Mouse (Mus musculus): ENCODE results near the gene Slc25a47.
"Not testable (repeated sequence)": the region's sequence is repeated elsewhere in the genome, so short reads cannot be mapped to it uniquely, and the experiment has no call there.

The Slc25a47 gene

DNA sequence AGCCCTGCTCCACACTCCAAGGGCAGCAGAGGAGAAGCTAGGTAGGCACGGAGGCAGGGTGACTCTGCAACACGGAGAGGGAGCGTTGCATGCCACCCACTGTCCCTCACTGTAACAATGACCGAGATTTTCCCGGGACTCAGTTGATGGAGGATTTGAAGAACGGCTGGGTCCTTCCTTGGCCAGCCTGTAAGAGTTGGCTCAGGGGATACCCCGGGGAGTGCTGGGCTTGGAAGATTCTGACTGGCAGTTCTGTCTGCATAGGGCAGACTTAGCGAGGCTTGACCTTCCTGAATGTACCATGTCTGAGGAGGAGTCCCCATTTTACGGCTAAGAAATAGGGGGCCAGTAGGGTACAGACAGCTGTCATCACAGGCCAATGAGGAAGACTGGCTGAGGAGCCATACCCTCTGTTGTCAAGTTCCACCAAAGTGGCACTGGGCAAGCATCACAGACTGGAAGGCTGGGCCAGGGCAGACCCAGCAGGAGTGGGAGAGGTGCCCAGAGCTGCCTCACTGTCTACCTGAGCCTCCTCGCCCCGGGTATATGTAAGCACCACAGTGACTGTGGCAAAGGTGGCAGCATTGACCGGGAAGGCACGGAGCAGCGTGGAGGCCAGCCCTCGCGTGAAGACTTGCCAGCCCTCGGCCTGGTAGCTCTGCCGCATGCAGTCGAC is 9.4 kb upstream of the Slc25a47 start:
- no peak for DNase-seq (ENCODE audit: low read depth, low spot score)

DNA sequence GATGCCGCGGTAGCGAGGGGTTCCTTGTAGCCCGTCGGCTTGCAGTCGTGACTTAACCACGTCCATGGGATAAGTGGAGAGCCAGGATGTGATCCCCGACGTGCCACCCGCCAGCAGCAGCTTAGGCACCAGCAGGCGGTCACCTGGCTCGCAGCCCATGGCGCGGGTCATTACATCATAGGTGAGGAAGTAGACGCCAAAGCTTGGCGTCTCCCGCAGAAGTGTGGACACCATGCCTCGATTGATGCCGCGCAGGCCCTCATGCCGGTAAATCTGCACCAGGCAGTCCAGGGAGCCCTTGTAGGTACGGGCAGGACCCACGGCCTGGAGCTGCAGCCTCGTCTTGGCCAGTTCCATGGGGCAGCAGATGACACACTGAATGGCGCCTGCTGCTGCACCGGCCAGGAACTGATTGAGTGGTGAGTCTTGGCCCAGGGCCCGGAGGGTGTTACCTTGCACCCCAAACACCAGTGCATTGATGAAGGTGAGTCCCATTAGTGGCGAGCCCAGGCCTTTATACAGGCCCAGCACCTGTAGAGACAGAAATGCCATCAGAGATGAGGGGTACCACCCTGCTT is 8.8 kb upstream of the Slc25a47 start:
- no peak for DNase-seq (ENCODE audit: low read depth, low spot score)

DNA sequence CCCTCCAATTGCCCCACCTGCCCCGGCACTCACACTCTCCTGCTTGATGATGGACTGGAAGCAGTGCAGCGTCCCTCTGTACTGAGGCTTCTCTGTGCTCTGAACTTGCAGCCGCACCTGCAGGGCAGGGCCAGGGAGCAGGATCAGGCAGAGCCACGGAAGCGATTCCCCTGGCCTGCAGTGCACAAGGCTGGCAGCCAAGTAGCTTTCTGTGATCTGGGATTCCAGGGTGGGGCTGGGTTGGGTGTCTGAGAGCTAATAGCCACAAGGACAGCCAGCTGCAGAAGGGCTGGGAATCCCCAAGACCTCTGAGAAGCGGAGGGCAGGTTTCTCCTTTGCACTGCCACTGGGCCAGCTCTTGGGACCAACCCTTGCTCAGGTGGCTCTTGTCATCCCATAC is 8.2 kb upstream of the Slc25a47 start:
- DNase-seq (ENCODE audit: low read depth, low spot score), result no peak

DNA sequence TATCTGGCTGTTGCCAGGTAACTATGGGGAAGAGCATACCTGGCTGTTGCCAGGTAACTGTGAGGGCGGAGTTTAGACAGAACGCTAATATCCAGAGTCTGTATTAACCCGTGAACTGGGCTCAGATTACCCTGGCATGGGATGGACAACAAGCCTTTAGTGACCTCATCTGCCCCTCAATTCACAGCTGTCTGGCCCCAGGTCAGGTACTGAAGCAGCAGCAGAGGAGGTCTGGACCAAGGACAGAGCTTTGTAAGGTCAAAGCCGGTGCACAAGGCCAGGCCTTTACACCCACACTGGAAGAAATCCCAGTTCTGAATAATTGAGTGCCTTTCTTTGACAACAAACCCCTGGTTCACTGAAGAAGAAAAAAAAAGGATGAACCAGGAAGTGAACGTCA is 6.2 kb upstream of the Slc25a47 start:
- peak; percentile 27 for DNase-seq (ENCODE audit: low read depth, low spot score)

DNA sequence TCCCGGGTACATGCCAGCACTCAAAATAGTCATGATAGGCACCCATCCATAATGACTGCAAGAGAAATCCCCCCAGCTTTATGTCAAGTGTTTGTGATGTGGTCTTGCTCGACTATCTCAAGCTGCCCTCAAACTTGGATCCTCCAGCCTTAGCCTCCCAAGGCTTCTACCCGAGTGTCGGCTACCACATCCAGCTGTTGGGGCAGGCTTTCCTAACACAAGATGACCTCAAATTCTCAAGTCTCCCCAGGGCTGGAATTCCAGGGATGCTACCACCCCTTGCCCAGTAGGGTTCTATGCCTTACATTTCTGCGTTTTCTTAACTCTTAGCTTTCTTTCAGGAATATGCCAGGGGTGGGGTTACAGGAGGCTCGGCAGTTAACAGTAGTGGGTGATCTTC is 5.5 kb upstream of the Slc25a47 start:
- no peak for DNase-seq (ENCODE audit: low read depth, low spot score)

DNA sequence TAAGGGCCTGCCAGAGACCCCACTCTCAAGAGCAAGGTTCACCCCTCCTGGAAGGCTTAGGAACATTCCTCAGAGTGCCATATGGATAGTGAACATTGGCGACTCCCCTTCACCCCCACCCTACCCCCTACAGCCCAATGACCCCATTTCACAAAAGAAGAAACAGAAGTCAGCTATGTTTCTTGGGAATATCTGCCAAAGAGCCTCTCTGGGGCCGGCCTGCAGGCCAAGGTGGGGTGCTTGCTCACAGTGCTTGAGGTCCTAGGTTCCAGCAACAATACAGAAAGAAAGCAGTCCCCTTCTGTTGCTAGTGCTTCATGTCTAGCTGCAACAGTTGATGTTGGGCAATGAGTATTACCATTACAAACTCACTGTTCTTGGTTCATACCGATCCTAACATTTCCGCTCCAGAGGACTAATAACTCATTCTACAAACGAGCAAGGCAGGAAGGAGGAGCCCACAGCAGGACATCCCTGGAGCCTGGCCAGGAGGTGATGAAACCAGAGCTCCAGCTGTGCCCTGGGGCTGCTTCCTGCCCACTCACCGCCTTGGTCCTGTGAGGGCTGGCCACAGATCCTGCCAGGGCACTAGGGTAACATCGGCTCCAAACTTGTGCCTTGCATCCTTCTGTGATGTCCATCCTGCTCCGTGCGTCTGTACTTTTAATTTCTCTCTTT is 3.7 kb upstream of the Slc25a47 start:
- DNase-seq (ENCODE audit: low read depth, low spot score), result no peak

DNA sequence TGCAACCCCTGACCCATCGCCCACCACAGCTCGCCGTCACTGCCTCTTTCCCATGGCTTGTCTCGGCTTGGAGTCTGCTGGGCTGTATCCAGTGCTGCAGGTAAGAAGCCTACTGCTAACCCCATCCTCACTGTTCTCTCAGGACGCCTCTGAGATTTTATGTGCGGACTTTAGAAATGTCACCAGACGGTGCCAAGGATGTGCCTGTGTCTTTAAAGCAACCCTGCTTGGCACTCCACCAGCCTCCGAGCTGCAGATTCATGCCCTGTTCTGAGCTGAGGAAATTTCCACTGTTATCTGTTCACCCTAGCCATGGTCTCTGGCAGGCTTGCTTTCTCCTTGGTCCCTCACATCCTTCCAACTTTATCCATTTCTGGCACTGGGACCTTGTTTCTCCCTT is 3.0 kb upstream of the Slc25a47 start:
- no peak for DNase-seq (ENCODE audit: low read depth, low spot score)

DNA sequence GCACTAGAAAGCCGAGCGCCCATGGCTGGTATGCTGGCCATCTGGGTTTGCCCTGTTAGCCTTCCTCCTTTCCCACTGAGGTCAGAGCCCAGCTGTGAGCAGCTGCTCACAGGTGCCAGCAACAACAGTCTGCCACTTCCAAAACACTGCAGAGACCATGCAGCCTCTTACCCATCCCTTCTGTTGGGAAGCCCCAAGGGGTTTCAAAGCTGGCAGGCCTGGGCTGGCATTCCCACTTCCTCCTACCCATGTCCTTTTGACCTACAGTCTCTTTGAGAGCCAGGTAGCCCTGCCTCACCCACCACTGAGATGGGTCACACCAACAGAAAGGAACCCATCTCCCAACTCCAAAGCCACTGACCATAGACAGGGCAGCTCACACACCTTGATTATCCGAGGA is 2.4 kb upstream of the Slc25a47 start:
- no peak for DNase-seq (ENCODE audit: low read depth, low spot score)

DNA sequence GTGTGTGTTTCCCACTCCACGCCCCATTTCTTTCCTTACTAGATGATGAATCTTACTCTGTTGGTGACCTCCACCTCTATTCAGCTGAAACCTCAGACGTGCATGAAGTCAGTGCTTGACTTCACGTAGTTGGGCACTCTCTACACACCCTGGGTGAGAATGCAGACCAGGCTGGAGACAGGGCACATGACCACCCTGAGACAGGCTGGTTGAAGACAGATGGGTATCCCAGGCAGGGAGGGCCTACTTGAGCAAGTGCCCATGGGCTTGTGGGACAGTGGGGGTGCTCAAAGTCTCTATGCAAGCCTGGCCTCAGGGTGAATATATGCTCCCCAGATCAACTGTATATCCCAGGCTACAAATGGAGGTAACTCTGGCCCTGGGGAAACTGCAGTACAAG is 1.5 kb upstream of the Slc25a47 start:
- DNase-seq (ENCODE audit: low read depth, low spot score), result no peak

DNA sequence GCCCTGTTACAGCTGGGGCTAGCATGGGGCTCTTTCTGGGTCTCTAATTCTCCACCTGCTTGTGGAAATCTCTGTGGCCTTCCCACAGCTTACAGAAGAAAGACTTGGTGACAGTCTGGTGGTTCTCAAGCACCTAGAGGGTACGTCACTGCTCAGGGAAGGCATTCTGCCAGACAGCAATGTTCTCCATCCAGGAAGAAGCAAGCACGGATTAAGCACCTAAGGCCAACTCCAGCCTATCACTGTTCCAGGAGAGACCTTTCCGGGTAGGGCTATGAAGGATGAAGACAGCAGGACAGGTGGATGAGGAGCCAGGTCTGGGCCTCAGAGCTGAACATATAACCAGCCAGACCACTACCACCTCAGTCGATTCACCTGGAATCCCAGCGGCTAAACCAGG is 1.1 kb upstream of the Slc25a47 start:
- DNase-seq (ENCODE audit: low read depth, low spot score), result no peak

DNA sequence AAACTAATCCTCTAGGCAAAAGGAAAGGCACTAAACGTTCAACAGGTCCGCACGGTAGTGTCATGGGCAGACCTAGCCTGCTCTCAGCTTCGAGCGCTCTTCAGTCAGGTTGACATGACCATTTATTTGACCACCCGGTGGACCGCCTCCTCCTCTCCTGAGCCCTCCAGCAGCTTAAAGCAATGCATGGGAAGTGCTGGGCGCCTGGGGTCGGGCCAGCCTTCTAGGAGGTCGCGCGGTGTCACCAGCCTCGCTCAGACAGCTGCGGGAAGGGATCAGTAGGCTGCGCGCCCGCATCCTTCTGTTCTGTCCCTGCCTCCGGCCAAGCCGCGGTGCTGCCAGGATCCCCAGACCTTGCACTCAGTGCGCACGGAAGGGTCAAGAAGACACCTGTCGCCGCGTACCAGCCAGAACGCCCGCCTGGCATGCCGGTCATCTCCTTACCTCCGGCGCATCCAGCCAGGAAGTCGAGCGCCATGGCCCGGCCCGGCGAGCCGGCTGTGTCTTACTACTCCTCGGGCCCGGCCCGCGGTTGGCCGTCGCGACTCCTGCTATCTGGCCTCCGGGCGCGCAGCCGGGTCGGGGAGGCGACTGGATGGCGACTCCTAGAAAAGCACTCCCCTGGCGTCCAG is 522 bp upstream of the Slc25a47 start:
- no peak for DNase-seq (ENCODE audit: low read depth, low spot score)

DNA sequence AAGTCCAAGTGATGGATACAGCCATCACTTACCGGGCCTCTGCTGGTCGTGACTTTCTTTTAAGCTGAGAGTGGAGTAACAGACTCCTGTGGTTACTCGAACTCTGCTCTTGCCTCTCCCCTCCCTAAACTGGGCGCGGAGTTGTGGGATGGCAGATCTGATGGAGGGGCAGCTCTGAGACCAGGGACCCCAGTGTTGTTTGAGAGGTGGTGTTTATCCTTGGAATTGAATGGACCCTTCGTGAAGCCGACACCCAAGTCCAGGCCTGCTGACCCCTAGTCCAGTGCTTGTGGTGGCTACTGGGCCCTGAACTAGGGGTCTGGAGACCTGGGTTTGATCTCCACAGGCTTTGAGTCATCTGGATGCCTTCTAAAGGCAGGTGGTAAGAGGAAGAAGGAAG is 876 bp downstream of the Slc25a47 start:
- no peak for DNase-seq (ENCODE audit: low read depth, low spot score)

DNA sequence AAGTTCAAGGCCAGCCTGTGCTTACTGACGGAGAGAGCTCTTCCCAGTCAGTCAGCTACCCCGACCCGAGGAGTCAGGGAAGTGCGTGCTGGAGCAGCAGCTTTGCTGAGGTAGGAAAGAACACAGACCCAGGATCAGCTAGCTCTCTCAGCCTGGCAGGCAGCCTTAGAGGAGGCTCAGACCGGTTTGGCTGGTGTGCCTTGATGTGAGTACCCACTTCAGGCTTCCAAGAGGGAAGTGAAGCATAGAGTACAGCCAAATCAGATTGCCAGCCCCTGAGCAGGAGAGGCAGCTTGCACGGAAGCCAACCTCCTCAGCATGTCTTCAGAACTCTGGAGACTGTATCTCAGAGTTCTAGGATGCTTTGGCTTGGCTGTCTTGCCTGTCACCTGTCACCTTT is 5.3 kb downstream of the Slc25a47 start:
- no peak for DNase-seq (ENCODE audit: low read depth, low spot score)

DNA sequence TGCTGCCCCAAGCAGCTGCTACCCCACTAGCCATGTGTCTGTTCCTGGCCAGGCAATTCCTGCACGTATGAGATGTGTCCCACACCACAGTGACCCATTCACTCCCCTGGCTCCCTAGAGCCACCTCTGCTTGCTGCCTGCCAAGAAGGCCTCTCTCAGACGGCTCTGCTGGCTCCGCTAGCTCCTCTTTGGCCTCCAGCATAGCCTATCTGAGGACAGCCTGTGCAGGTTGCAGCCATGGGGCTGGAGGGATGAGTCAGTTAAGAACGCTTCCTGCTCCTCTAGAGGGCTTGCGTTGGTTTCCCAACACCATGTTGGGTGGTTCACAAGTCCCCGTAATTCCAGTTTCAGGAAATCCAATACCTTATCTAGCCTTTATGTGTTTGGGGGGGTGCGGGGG is 6.8 kb downstream of the Slc25a47 start:
- no peak for DNase-seq (ENCODE audit: low read depth, low spot score)

DNA sequence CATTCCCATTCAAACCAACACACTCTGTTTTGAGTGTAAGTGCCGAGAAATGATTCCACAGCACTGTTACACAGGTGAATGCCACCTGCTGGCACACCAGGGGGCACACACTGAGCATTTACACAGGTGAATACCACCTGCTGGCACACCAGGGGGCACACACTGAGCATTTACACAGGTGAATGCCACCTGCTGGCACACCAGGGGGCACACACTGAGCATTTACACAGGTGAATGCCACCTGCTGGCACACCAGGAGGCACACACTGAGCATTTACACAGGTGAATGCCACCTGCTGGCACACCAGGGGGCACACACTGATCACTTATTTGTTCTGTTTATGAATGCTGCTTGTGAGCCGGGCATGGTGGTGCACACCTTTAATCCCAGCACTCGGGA is 12.2 kb downstream of the Slc25a47 start:
- not testable (repeated sequence) for DNase-seq (ENCODE audit: low read depth, low spot score)

DNA sequence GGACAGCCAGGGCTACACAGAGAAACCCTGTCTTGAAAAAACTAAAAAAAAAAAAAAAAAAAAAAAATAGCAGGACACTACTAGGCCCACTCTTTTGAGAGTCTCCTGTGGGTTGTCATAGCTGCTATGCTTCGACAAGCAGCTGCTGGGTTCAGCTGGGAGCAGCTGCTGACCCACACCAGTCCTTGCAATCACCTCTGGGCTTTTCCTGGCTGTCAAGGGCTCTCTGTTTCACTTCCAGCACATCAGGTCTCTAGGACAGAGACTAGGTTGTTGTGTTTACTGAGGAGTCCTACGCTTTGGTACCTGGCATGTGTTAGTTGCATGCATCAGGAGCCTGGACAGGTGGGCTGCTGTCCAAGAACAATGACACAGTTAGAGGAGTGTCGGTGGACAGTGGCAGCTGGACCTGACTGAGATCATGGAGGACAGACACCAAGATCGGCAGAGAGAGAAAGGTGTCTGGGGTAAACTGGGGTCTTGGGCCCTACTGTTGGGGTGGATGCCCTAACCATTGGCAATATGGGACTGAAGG is 13.7 kb downstream of the Slc25a47 start:
- no peak for DNase-seq (ENCODE audit: low read depth, low spot score)

DNA sequence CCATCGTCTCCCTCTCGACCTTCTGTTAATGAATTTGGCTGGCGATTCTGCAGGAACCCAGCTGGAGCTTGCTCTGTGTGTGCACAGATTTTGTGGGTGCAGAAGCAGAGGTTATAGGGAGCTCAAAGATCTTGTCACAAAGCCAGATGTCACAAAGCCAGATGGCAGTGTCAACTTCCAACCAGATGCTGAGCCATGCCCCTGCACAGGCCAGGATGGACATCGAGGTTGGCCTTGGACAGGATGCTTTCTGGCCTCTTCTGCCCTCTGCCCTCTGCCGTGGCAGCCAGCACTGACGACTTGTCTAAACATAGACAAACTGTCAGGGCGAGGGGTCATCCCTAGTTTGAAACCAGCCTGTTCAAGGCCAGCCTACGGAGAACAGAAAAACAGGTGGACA is 14.3 kb downstream of the Slc25a47 start:
- no peak for DNase-seq (ENCODE audit: low read depth, low spot score)

DNA sequence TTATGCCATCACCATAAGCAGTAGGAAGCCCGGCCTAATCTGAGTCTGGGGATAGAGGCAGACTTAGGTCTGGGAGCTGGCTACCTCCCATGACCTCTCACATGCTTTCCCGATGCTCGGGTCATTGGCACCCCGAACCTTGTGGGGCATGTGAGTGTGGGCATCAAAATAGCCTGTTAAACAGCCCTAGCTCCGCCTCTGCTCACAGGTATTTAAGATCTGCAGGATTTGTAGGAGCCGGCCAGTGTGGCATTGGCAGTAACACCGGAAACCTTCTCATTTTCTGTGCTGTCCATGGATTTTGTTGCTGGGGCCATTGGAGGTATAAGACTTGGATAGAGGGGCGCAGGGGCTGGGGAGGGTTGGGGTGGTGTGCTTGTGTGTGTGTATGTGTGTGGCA is 15.0 kb downstream of the Slc25a47 start:
- no peak for DNase-seq (ENCODE audit: low read depth, low spot score)

DNA sequence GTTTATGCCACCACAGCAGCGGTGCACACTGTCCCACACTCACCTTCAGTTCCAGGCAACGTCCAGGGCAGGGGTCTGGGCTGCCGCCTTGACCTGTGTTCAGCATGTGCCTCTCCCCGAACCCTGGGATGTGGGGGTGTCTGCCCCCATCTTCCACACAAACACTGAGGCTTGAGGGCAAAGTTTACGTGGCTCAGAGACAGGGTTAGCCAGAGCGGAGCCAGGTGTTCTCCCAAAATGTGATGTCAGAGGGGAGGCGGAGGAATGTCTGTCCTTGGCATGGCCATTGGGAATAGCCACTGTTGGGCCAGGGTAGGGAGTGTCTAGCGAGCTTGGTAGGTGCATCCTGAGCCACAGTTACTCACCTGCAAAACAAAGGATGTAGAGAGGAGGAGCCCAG is 17.0 kb downstream of the Slc25a47 start:
- no peak for DNase-seq (ENCODE audit: low read depth, low spot score)

DNA sequence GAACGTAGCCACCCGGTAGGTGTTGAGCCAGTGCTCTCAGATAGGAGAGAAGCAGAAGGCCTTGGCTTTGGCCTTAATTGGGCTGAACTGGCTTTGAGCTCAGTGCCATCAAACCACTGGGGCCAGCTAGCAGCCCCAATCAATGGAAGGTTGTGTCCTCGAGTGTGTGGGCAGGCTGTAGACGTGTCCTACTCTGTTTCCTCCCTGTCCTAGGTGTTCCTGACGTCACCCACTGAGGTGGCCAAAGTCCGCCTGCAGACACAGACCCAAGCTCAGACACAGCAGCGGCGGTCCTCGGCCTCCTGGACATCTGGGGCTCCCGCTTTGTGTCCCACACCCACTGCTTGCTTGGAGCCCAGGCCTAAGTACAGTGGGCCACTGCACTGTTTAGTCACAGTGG is 19.2 kb downstream of the Slc25a47 start:
- no peak for DNase-seq (ENCODE audit: low read depth, low spot score)

DNA sequence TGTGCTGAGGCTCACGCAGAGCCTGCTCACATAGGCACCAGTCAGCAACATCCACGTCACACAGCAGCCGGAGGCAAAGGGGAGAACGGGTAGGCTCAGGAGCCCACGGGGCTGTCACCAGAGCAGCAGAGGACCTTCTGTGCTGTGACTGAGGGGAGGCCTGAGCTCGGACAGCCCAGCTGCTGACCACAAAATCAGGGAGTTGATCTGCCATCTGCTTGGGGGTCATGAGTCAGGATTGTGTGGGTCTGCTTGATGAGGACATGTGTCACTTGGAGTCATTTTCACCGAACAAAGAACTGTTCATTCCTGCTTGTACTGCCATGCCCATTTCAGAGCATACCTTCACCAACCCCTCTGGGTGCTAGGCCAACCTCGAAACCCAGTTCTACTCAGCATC is 20.3 kb downstream of the Slc25a47 start:
- DNase-seq (ENCODE audit: low read depth, low spot score), result no peak

DNA sequence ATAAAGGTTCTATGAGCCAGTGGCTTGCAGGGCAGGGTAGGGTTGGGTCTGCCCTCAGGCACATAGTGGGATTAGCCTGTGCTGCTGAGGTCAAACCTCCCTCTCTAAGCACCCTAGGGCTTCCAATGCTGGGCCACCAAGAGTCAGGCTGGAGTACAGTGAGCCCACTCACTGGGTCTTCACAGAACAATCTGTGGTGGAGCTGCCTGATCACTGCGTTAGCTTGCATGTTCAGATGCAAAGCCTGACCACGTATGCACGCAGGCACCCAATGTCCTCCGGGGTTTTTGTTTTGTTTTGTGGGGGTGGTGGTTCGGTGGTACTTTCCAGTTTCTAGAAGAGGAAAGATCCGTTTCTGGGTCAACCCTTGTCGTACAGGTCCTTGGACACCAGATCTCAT is 21.3 kb downstream of the Slc25a47 start:
- DNase-seq (ENCODE audit: low read depth, low spot score), result no peak

All from R1 (cell line).